ENCODE assay signal across 9 mouse cellular contexts in genomic region chr6:134038881-134039280, GRCm38 (mm10). TPM values are rescaled to one million over a fixed set of nuclear protein-coding genes. Genes with fewer than 3 reads are reported as not detected.
DNase-seq lines count a peak whose midpoint lies in the region; ATAC-seq lines count a peak whose summit lies in the region.
"Had no signal": no experiment of that assay in that cellular context is flagged by ENCODE, and none has a peak within 500 bp of the region (broad histone marks: within the 10 kb centered on the region; RNA-seq: fewer than 3 reads in every experiment).

No protein-coding gene starts in this region.

- H3K27ac ChIP-seq in kidney, embryonic 14.5 days (ENCODE audit: low read depth, low read length), result no peak overlapping the region

- peak overlapping the region; percentile 2; the same call in 1 of the 2 replicates for H3K4me3 ChIP-seq in kidney, embryonic 14.5 days (ENCODE audit: low read length)

- no peak overlapping the region; the same call in 1 of the 2 replicates for H3K9ac ChIP-seq in kidney, embryonic 14.5 days (ENCODE audit: low read depth, low read length)

- no peaks in the 10 kb centered on the region for H3K36me3 ChIP-seq in kidney, embryonic 14.5 days (ENCODE audit: control insufficient read depth, insufficient read depth, low read length)

- 10% methylated on average over 6 of the region's 6 CpGs for WGBS in kidney, embryonic 14.5 days

- H3K4me1 ChIP-seq in kidney, embryonic 14.5 days (ENCODE audit: control insufficient read depth, insufficient read depth, low read length), result peaks cover 51% of the 10 kb centered on the region

- DNase-seq in heart, adult 11 months, result peak; percentile 95
- DNase-seq in heart, postnatal 25 days (ENCODE audit: low spot score), result no peak
- peak; percentile 37 for DNase-seq in heart, adult 8-10 months (ENCODE audit: low spot score)
- peak; percentile 62 for DNase-seq in lung, postnatal 10 days
- DNase-seq in layer of hippocampus, adult 9-11 months, result no peak
- no peak for DNase-seq in natural killer cell, adult 2 months (ENCODE audit: low spot score in 2 of 2)

- no peak for ATAC-seq in kidney, embryonic 14.5 days (ENCODE audit: low FRiP score, low TSS enrichment)
- ATAC-seq in inflammation-experienced regulatory T-cells, adult 6 months, result no peak

- H3K27me3 ChIP-seq in kidney, embryonic 14.5 days (ENCODE audit: control insufficient read depth, insufficient read depth, low read length), result no peaks in the 10 kb centered on the region
- H3K27me3 ChIP-seq: CH12.LX had no signal

- H3K9me3 ChIP-seq in kidney, embryonic 14.5 days (ENCODE audit: control insufficient read depth, low read length), result no peaks in the 10 kb centered on the region

- intact Hi-C loops in heart, postnatal 25 days (cut with DNase I), result loop anchor here (5.0 kb wide), 5 partner anchors 103 to 348 kb away; no protein-coding TSS in a partner anchor

- H3K4me2 ChIP-seq in kidney, embryonic 14.5 days (replicated peaks; ENCODE audit: low read depth, low read length), result peak overlapping the region; percentile 39

RNA-seq across cellular contexts. Expression of gene Etv6, which starts 3.4 kb away (rescaled TPM):
- 10 to 100 TPM; 11.4 to 13.0 TPM for total RNA-seq in heart, postnatal 25 days (2021)
- total RNA-seq in heart, adult 8-10 months (2022), result 10 to 100 TPM in 3 of 4 experiments, 1 to 10 TPM in 1; 7.9 to 13.5 (median 11.0) TPM
- polyA plus RNA-seq in kidney, embryonic 14.5 days (2014; fragmentation: Nextera tagmentation; extraction: Ambion mirVana), result 11.4 and 18.1 TPM in 2 replicates
- 10 to 100 TPM; 10.0 to 16.8 (median 11.9) TPM for polyA plus RNA-seq in inflammation-experienced regulatory T-cells, adult 6 months (2017; shearing (Covaris generic))

Comparison
In these comparisons a context has a peak if more than half of its experiments do, and no peak if none do; other contexts are left out.
1. DNase-seq: peak in heart, adult 11 months (single experiment), heart, adult 8-10 months (single experiment) and lung, postnatal 10 days (single experiment); none in heart, postnatal 25 days (single experiment), layer of hippocampus, adult 9-11 months (single experiment) and natural killer cell, adult 2 months (0 of 2).